Mouse (Mus musculus) stomach, postnatal 0 days (tissue): ENCODE data around the gene Ckb.

Source experiments
- CTCF ChIP-seq: IDR thresholded peaks from 2 replicates; pipeline ENCODE4 v1.5.1; 2016; ENCODE audit warnings: antibody characterized with exemption, low read depth, mild to moderate bottlenecking, moderate library complexity
- EP300 ChIP-seq: optimal IDR thresholded peaks from 2 replicates; pipeline ENCODE3; 2016; ENCODE audit warnings: antibody characterized with exemption

DNA sequence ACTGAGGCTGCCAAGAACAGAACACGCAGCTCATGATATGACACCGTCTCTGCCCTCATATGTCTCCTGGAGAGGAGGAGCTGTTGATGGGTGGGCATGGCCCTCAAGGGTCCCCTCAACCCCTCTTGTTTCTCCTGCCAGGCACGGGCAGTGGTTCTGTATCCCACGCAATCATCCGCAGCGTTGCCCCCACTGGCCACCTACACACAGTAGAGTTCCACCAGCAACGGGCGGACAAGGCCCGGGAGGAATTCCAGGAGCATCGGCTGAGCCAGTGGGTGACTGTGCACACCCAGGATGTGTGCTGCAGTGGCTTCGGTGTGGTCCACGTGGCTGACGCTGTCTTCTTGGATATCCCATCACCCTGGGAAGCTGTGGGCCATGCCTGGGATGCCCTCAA, 8.5 kb upstream of the Ckb start:
- TF ChIP-seq EP300 (no peak), CTCF (no peak)
